Mouse (Mus musculus) liver, embryonic 14.5 days (tissue): ENCODE data around the gene Stx5a. TPM values are rescaled to one million over a fixed set of nuclear protein-coding genes. Genes with fewer than 3 reads are reported as not detected.

ENCODE experiments used
- ATAC-seq: fragments of 200-750 bp; cut with Nextera tagmentation; 2 replicates; pipeline ENCODE4 v1.8.0; 2017; ENCODE audit warnings: moderate number of reproducible peaks, mild to moderate bottlenecking, moderate library complexity; ENCODE audit not compliant: insufficient read depth
- DNase-seq, 3 experiments: peaks; one replicate each; pipeline ENCODE4 v3.0.0-alpha.2; 2012 to 2013; ENCODE audit warnings: low read depth in 3 of 3, low spot score in 3 of 3
- H3K27ac ChIP-seq: fragments of 300-500 bp; sonication (generic); 2 replicates; pipeline ENCODE4 v1.5.1; 2014; ENCODE audit warnings: moderate library complexity, mild to moderate bottlenecking, control low read depth, inconsistent platforms
- H3K27me3 ChIP-seq: fragments of 300-500 bp; sonication (generic); 2 replicates; pipeline ENCODE4 v1.6.1; 2014; ENCODE audit warnings: mild to moderate bottlenecking, low read length, moderate library complexity; ENCODE audit not compliant: control insufficient read depth, insufficient read depth
- H3K36me3 ChIP-seq: fragments of 300-500 bp; sonication (generic); replicated peaks from 2 replicates; pipeline ENCODE4 v1.6.1; 2014; ENCODE audit warnings: low read depth; ENCODE audit not compliant: control insufficient read depth, insufficient read depth
- H3K4me1 ChIP-seq, 2 experiments: fragments of 200-500 bp in 1 of 2; fragments of 300-500 bp in 1 of 2; sonication (generic) in 1 of 2; replicated peaks; 2 replicates each; pipeline ENCODE4 v1.6.1; 2012 to 2014; ENCODE audit warnings: antibody characterized with exemption in 1 of 2, inconsistent platforms in 1 of 2, low read length in 1 of 2; ENCODE audit not compliant: control insufficient read depth in 2 of 2, insufficient read depth in 2 of 2
- H3K4me2 ChIP-seq: fragments of 300-500 bp; sonication (generic); 2 replicates; pipeline ENCODE4 v1.6.1; 2014; ENCODE audit warnings: low read depth, mild to moderate bottlenecking, control low read depth, moderate library complexity
- H3K4me3 ChIP-seq, 2 experiments: fragments of 200-500 bp in 1 of 2; fragments of 300-500 bp in 1 of 2; sonication (generic) in 1 of 2; 2 replicates each; pipeline ENCODE4 v1.5.1; 2012 to 2014; ENCODE audit warnings: low read depth in 2 of 2, low read length in 2 of 2, mild to moderate bottlenecking in 2 of 2, control low read depth in 1 of 2, inconsistent platforms in 1 of 2, moderate library complexity in 1 of 2; ENCODE audit not compliant: insufficient read depth in 1 of 2
- H3K9ac ChIP-seq: fragments of 300-500 bp; sonication (generic); replicated peaks from 2 replicates; pipeline ENCODE4 v1.6.1; 2014; ENCODE audit warnings: mild to moderate bottlenecking, control low read depth, moderate library complexity
- H3K9me3 ChIP-seq: fragments of 300-500 bp; sonication (generic); 2 replicates; pipeline ENCODE4 v1.6.1; 2016; ENCODE audit warnings: low read length, mixed read lengths; ENCODE audit not compliant: control insufficient read depth
- CTCF ChIP-seq: IDR thresholded peaks from 2 replicates; pipeline ENCODE4 v1.5.1; 2016; ENCODE audit warnings: antibody characterized with exemption, low read depth, control low read depth
- EP300 ChIP-seq: IDR thresholded peaks from 2 replicates; pipeline ENCODE4 v1.6.1; 2016; ENCODE audit warnings: antibody characterized with exemption, low read depth
- WGBS: fragments of 180-500 bp; shearing (Covaris S2); extraction: QIAGEN DNeasy Blood & Tissue Kit; methylation state at CpG from one replicate; pipeline ENCODE4 v1.1.7; 2014; ENCODE audit not compliant: insufficient replicate concordance; 5-methylcytosine and 5-hydroxymethylcytosine counted together
- polyA plus RNA-seq, 2 experiments: library from polyadenylated mRNA; depleted of rRNA in 1 of 2; stranded (reverse) in 1 of 2; unstranded in 1 of 2; fragments of >200 nt; fragmentation: Nextera tagmentation in 1 of 2; extraction: Ambion mirVana in 1 of 2; gene quantifications; 2 replicates each; pipeline versions ENCODE4 v1.2.1 to v1.2.3; 2012 to 2014

Gene Stx5a
- polyA plus RNA-seq, 2 experiments: 32.0 to 36.9 TPM

DNA sequence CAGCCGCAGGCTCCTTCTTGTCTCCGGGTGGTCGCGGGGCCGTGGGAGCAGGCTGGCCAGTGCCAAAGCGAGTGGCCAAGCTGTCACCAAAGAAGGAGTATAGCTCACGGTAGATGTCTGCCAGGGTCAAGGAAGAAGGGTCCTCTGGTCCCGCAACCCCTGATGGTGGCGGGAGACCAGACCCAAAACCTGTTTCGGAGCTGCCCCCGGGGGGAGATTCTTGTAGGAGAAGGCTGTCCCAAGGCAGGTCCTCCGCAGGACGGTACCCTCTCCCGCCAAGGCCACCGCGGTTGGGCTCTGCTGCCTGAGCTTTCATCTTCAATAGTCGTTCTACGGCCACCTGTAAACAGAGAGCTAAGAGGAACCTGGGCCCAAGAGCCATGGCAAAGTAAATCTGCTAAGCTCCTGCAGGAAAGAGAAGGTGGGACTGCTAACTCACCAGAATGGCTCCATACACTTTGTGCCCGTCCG lies 33.8 kb downstream of the Stx5a start:
- 0 out of 2 replicates have a peak, but pooled peaks have one; percentile 0 for ATAC-seq
- H3K9me3 ChIP-seq: no peaks in the 10 kb centered on the region
- H3K27me3 ChIP-seq: no peaks in the 10 kb centered on the region
- H3K4me3 ChIP-seq: peak overlapping the region; percentile 79 to 87
- peaks cover 32% of the 10 kb centered on the region for H3K36me3 ChIP-seq
- H3K4me1 ChIP-seq: peaks cover 27 to 32% of the 10 kb centered on the region in 2 experiments
- TF ChIP-seq EP300 (no peak), CTCF (no peak; the same call in 1 of the 2 replicates)
- no peak for DNase-seq
- 4% methylated on average over 20 of the region's 20 CpGs for WGBS
- peak overlapping the region; percentile 98 for H3K4me2 ChIP-seq
- peak overlapping the region; percentile 96 for H3K9ac ChIP-seq
- H3K27ac ChIP-seq: peak overlapping the region; percentile 88

- TF ChIP-seq EP300: no peak
- TF ChIP-seq CTCF: peak; percentile 51
- WGBS: under 1% methylated on average over 32 of the region's 32 CpGs
- no peaks in the 10 kb centered on the region for H3K36me3 ChIP-seq
- ATAC-seq (peak; percentile 99), DNase-seq (peak; percentile 96 to 97 (median 96))
- peak within 1 kb of the TSS; percentile 79 to 80 for H3K4me3 ChIP-seq
- peak within 1 kb of the TSS; percentile 69 for H3K27ac ChIP-seq
- no peaks in the 10 kb centered on the region for H3K9me3 ChIP-seq
- peak within 1 kb of the TSS; percentile 84 for H3K4me2 ChIP-seq
- peaks cover 8% of the 10 kb centered on the region in 2 experiments for H3K4me1 ChIP-seq
- no peaks in the 10 kb centered on the region for H3K27me3 ChIP-seq
- peak within 1 kb of the TSS; percentile 85 for H3K9ac ChIP-seq
Measured at GRCm38 (mm10) chr19:8786008-8786781, 45.0 kb downstream of the Stx5a start, which contains the start of gene Taf6l. TSS of gene Taf6l (minus strand) at chr19:8786417.

DNA sequence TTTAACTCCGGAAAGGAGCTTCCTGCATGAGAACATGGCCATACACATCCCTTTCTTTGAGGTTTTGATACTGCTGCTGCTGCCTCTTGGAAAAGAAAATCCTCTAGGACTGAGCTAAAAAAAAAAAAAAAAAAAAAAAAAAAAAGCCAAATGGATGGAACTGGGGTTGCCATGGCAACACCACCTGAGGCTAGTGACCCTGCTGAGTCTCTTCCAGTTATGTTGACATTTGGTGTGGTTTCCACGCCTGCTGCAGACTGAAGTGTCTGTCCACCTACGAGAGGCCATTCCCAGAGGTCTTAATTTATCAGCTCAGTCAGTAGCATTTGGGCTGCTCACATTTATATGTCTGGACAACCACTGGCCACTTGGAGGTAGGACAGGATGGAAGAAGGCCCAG lies 47.3 kb downstream of the Stx5a start:
- no peak for ATAC-seq
- no peak overlapping the region for H3K4me3 ChIP-seq
- no peaks in the 10 kb centered on the region for H3K9me3 ChIP-seq
- peaks cover 9% of the 10 kb centered on the region for H3K36me3 ChIP-seq
- DNase-seq: no peak
- TF ChIP-seq EP300: no peak
- no peak for TF ChIP-seq CTCF
- H3K27ac ChIP-seq: no peak overlapping the region
- H3K27me3 ChIP-seq: no peaks in the 10 kb centered on the region
- peaks cover 8% of the 10 kb centered on the region in 2 experiments for H3K4me1 ChIP-seq
- WGBS: 46% methylated on average over 3 of the region's 3 CpGs
- H3K9ac ChIP-seq: no peak overlapping the region
- no peak overlapping the region for H3K4me2 ChIP-seq

GRCm38 (mm10) chr19:8789171-8789570 lies 48.0 kb downstream of the Stx5a start:
- H3K36me3 ChIP-seq: peaks cover 16% of the 10 kb centered on the region
- WGBS: 69% methylated on average over 1 of the region's 1 CpGs
- H3K9ac ChIP-seq: no peak overlapping the region
- H3K4me3 ChIP-seq: no peak overlapping the region
- H3K27me3 ChIP-seq: no peaks in the 10 kb centered on the region
- peaks cover 8% of the 10 kb centered on the region in 2 experiments for H3K4me1 ChIP-seq
- no peak overlapping the region for H3K4me2 ChIP-seq
- DNase-seq: no peak
- H3K27ac ChIP-seq: no peak overlapping the region
- no peaks in the 10 kb centered on the region for H3K9me3 ChIP-seq
- no peak for ATAC-seq
- TF ChIP-seq CTCF (no peak), EP300 (no peak)

DNA sequence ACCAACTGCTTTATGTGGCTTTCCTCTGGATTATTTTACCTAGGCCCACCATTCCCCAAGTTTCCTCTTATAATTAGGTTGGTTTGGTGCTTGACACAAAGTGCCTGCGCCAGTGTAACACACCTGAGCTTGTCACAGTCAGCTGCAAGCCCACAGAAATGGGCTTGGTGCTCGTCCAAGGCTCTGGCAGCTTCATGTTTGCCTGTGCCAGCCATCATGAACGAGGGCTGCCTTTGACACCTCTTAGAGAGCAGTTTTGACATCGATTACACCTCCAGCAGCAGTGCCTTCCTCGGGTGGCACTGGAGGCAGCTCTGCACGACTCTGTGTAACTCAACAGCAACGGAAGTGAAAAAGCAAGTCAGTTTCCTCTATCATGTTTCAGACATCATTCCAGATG lies 49.0 kb downstream of the Stx5a start:
- 60% methylated on average over 7 of the region's 7 CpGs for whole genome bisulfite sequencing
- H3K4me1 ChIP-seq: peaks cover 4 to 6% of the 10 kb centered on the region in 2 experiments; a peak in 3 of 4 replicates
- H3K9ac ChIP-seq: no peak overlapping the region
- no peak for TF ChIP-seq CTCF
- TF ChIP-seq EP300: no peak
- no peak overlapping the region for H3K27ac ChIP-seq
- H3K27me3 ChIP-seq: no peaks in the 10 kb centered on the region
- DNase-seq (no peak), ATAC-seq (no peak)
- H3K36me3 ChIP-seq: peaks cover 24% of the 10 kb centered on the region
- H3K4me3 ChIP-seq: no peak overlapping the region
- H3K4me2 ChIP-seq: no peak overlapping the region
- H3K9me3 ChIP-seq: no peaks in the 10 kb centered on the region
